Comparison of ENCODE assay signal across 8 mouse cellular contexts in the genomic region with DNA sequence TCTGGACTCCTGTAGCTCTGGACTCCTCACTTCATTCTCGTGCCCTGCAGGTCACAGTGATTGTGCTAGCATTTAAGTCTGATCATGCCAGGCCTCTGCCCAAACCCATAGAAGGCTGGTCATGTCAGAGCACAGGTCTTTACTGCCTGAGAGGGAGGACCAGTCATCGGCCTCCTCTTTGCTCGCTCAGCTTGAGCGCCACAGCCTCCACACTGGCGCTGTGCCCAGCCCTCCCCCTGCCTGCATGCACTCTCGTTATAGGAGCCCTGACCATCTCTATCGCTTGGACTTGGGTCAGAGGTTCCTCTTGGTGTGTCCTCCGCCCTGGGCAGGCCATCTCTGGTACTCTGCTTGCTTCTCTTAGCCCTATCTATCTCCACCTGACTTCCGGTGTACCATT.
DNase-seq lines count a peak whose midpoint lies in the region; ATAC-seq lines count a peak whose summit lies in the region.

No protein-coding gene starts in this region.

- no peaks in the 10 kb centered on the region for H3K27me3 ChIP-seq in hindbrain, embryonic 13.5 days
- no peaks in the 10 kb centered on the region for H3K27me3 ChIP-seq in hindbrain, embryonic 16.5 days (replicated peaks; ENCODE audit: control insufficient read depth, insufficient read depth, low read length)
- H3K27me3 ChIP-seq in midbrain, embryonic 11.5 days (ENCODE audit: control insufficient read depth, insufficient read depth, low read length) = no peaks in the 10 kb centered on the region

- H3K4me3 ChIP-seq in hindbrain, embryonic 13.5 days = no peak overlapping the region
- H3K4me3 ChIP-seq in hindbrain, embryonic 16.5 days (ENCODE audit: low read length) = no peak overlapping the region
- H3K4me3 ChIP-seq in midbrain, embryonic 11.5 days (ENCODE audit: low read depth, low read length) = no peak overlapping the region

- DNase-seq in Muller cell, postnatal 12 days (ENCODE audit: inconsistent ontology term) = peak; percentile 44
- DNase-seq in brain, adult 2 months (ENCODE audit: low read depth, low spot score) = peak; percentile 5
- peak; percentile 75 to 80 for DNase-seq in kidney, postnatal 4 days
- no peak for DNase-seq in embryo, embryonic 10.5 days (ENCODE audit: low spot score)
- no peak for DNase-seq in left cerebral cortex, postnatal 25 days (ENCODE audit: low spot score in 2 of 2)
- no peak for DNase-seq in midbrain, embryonic 11.5 days (ENCODE audit: low spot score, missing footprints)

- H3K9ac ChIP-seq in hindbrain, embryonic 13.5 days = no peak overlapping the region
- no peak overlapping the region for H3K9ac ChIP-seq in hindbrain, embryonic 16.5 days (ENCODE audit: low read depth, low read length)
- no peak overlapping the region for H3K9ac ChIP-seq in midbrain, embryonic 11.5 days (ENCODE audit: low read length)

- 0 out of 2 replicates have a peak, but pooled peaks have one; percentile 21 for ATAC-seq in hindbrain, embryonic 13.5 days (ENCODE audit: low FRiP score)
- ATAC-seq in hindbrain, embryonic 16.5 days = no peak
- no peak for ATAC-seq in midbrain, embryonic 11.5 days (ENCODE audit: low FRiP score)

- peaks cover 10% of the 10 kb centered on the region for H3K4me1 ChIP-seq in hindbrain, embryonic 13.5 days (replicated peaks)
- peaks cover 4% of the 10 kb centered on the region for H3K4me1 ChIP-seq in hindbrain, embryonic 16.5 days (ENCODE audit: control insufficient read depth, insufficient read depth, low read depth, low read length)
- H3K4me1 ChIP-seq in midbrain, embryonic 11.5 days (ENCODE audit: control insufficient read depth, insufficient read depth, low read length) = no peaks in the 10 kb centered on the region

- H3K4me2 ChIP-seq in hindbrain, embryonic 13.5 days = no peak overlapping the region
- H3K4me2 ChIP-seq in hindbrain, embryonic 16.5 days (ENCODE audit: low read length) = no peak overlapping the region
- H3K4me2 ChIP-seq in midbrain, embryonic 11.5 days = no peak overlapping the region

- H3K9me3 ChIP-seq in hindbrain, embryonic 13.5 days = no peaks in the 10 kb centered on the region
- no peaks in the 10 kb centered on the region for H3K9me3 ChIP-seq in hindbrain, embryonic 16.5 days (ENCODE audit: control insufficient read depth, low read length)
- H3K9me3 ChIP-seq in midbrain, embryonic 11.5 days (ENCODE audit: control insufficient read depth, low read length) = no peaks in the 10 kb centered on the region

- no peak overlapping the region for H3K27ac ChIP-seq in hindbrain, embryonic 13.5 days
- no peak overlapping the region for H3K27ac ChIP-seq in hindbrain, embryonic 16.5 days (ENCODE audit: low read depth, low read length)
- H3K27ac ChIP-seq in midbrain, embryonic 11.5 days (ENCODE audit: low read depth, low read length) = no peak overlapping the region

- H3K36me3 ChIP-seq in hindbrain, embryonic 13.5 days = no peaks in the 10 kb centered on the region
- H3K36me3 ChIP-seq in hindbrain, embryonic 16.5 days (ENCODE audit: control insufficient read depth, insufficient read depth, low read length) = no peaks in the 10 kb centered on the region
- no peaks in the 10 kb centered on the region for H3K36me3 ChIP-seq in midbrain, embryonic 11.5 days (ENCODE audit: control insufficient read depth, insufficient read depth, low read length)

- intact Hi-C loops in left cerebral cortex, postnatal 25 days (cut with DNase I) = no loop called here

- WGBS in hindbrain, embryonic 13.5 days = 69% methylated on average over 9 of the region's 9 CpGs
- 49% methylated on average over 9 of the region's 9 CpGs for WGBS in hindbrain, embryonic 16.5 days
- 78% methylated on average over 9 of the region's 9 CpGs for WGBS in midbrain, embryonic 11.5 days

Comparison
In these comparisons a context has a peak if more than half of its experiments do, and no peak if none do; other contexts are left out.
1. DNase-seq: peak in Muller cell, postnatal 12 days (single experiment), brain, adult 2 months (single experiment) and kidney, postnatal 4 days (2 of 2); none in embryo, embryonic 10.5 days (single experiment), left cerebral cortex, postnatal 25 days (0 of 2) and midbrain, embryonic 11.5 days (single experiment).